Mouse (Mus musculus): ENCODE data around the gene Prpf6. TPM values are rescaled to one million over a fixed set of nuclear protein-coding genes. Genes with fewer than 3 reads are reported as not detected.
A peak's percentile ranks its signal among the peaks of the same experiment; 100 is the strongest.

Gene Prpf6
- total and polyA plus RNA-seq, 3 experiments, result 58.7 to 69.4 TPM; not detected in 1

GRCm38 (mm10) chr2:181593937-181594336, 2.3 kb downstream of the Prpf6 start:
- no peaks in the 10 kb centered on the region for H3K9me3 ChIP-seq (replicated peaks; ENCODE audit: insufficient read depth, low read length)
- DNase-seq (ENCODE audit: low read depth, low spot score), result no peak
- no peak overlapping the region; a peak in 1 of 4 replicates for H3K4me3 ChIP-seq (ENCODE audit: control insufficient read depth in 1 of 2, insufficient read depth in 1 of 2, low read depth in 2 of 2, low read length in 2 of 2)
- peaks cover 14% of the 10 kb centered on the region for H3K79me2 ChIP-seq (ENCODE audit: control insufficient read depth, insufficient read depth, low read length, poor library complexity)
- TF ChIP-seq ZMIZ1 (IDR thresholded peaks at IDR 0.05; ENCODE audit: low read depth, low read length), result no peak
- no peak for TF ChIP-seq USF1 (IDR thresholded peaks at IDR 0.05; ENCODE audit: low read depth, low read length)
- TF ChIP-seq TCF12 (IDR thresholded peaks at IDR 0.05; ENCODE audit: low read depth, low read length), result no peak
- TF ChIP-seq CHD2 (IDR thresholded peaks at IDR 0.05; ENCODE audit: low read length), result no peak
- TF ChIP-seq SMC3 (IDR thresholded peaks at IDR 0.05; ENCODE audit: low read depth, low read length), result no peak
- no peak for TF ChIP-seq JUND (IDR thresholded peaks at IDR 0.05; ENCODE audit: low read depth, low read length)
- TF ChIP-seq UBTF (IDR thresholded peaks at IDR 0.05; ENCODE audit: borderline replicate concordance, insufficient read depth, low read depth, low read length), result no peak
- no peak for TF ChIP-seq POLR2AphosphoS5 (IDR thresholded peaks at IDR 0.05; ENCODE audit: borderline replicate concordance, low read depth, low read length)
- TF ChIP-seq MAX (IDR thresholded peaks at IDR 0.05; ENCODE audit: low read length), result no peak
- TF ChIP-seq NRF1 (IDR thresholded peaks at IDR 0.05; ENCODE audit: insufficient read depth, low read depth, low read length, poor library complexity, severe bottlenecking), result no peak
- no peak for TF ChIP-seq MEF2A (IDR thresholded peaks at IDR 0.05; ENCODE audit: extremely low read depth, insufficient replicate concordance, low read depth, low read length, poor library complexity, severe bottlenecking)
- TF ChIP-seq CTCF (IDR thresholded peaks at IDR 0.05 in 2 of 3, conservative IDR thresholded peaks at IDR 0.05 in 1 of 3; ENCODE audit: control insufficient read depth in 1 of 3, insufficient read depth in 1 of 3, low read depth in 2 of 3, low read length in 3 of 3, poor library complexity in 1 of 3, severe bottlenecking in 1 of 3), result no peak; a peak in 1 of 6 replicates
- TF ChIP-seq POLR2AphosphoS2 (IDR thresholded peaks at IDR 0.05; ENCODE audit: low read length), result no peak
- no peak for TF ChIP-seq ELF1 (IDR thresholded peaks at IDR 0.05; ENCODE audit: low read depth, low read length)
- no peak for TF ChIP-seq ZKSCAN1 (IDR thresholded peaks at IDR 0.05; ENCODE audit: low read depth, low read length)
- no peak for TF ChIP-seq MAFK (IDR thresholded peaks at IDR 0.05; ENCODE audit: borderline replicate concordance, low read depth, low read length)
- no peak for TF ChIP-seq SIN3A (IDR thresholded peaks at IDR 0.05; ENCODE audit: low read length)
- TF ChIP-seq NELFE (IDR thresholded peaks at IDR 0.05; ENCODE audit: low read depth, low read length), result no peak
- peak overlapping the region; percentile 90; the same call in 1 of the 2 replicates for H3K27ac ChIP-seq (ENCODE audit: control insufficient read depth, low read depth, low read length)
- no peaks in the 10 kb centered on the region for H3K27me3 ChIP-seq (ENCODE audit: control insufficient read depth in 1 of 2, insufficient read depth in 2 of 2, low read length in 2 of 2)
- no peak overlapping the region for H3K9ac ChIP-seq (ENCODE audit: control insufficient read depth, low read depth, low read length, poor library complexity, severe bottlenecking)
- H3K4me1 ChIP-seq (ENCODE audit: control insufficient read depth in 1 of 2, insufficient read depth in 2 of 2, low read length in 2 of 2), result peaks cover 3 to 27% of the 10 kb centered on the region in 2 experiments
- peaks cover 0 to 12% of the 10 kb centered on the region in 2 experiments; a peak in 2 of 4 replicates for H3K36me3 ChIP-seq (ENCODE audit: control insufficient read depth in 1 of 2, insufficient read depth in 2 of 2, low read length in 2 of 2)

- peak; percentile 66 for DNase-seq (ENCODE audit: low read depth, low spot score)
- no peak overlapping the region for H3K27ac ChIP-seq (ENCODE audit: control insufficient read depth, low read depth, low read length)
- H3K27me3 ChIP-seq (ENCODE audit: control insufficient read depth in 1 of 2, insufficient read depth in 2 of 2, low read length in 2 of 2), result no peaks in the 10 kb centered on the region
- no peak for TF ChIP-seq HCFC1 (IDR thresholded peaks at IDR 0.05; ENCODE audit: low read depth, low read length)
- TF ChIP-seq ZC3H11A (IDR thresholded peaks at IDR 0.05; ENCODE audit: low read depth, low read length), result peak; percentile 64
- peak; percentile 71 for TF ChIP-seq ZNF384 (IDR thresholded peaks at IDR 0.05; ENCODE audit: low read depth, low read length)
- peak; percentile 86 for TF ChIP-seq RAD21 (IDR thresholded peaks at IDR 0.05; ENCODE audit: low read depth, low read length)
- TF ChIP-seq NRF1 (IDR thresholded peaks at IDR 0.05; ENCODE audit: insufficient read depth, low read depth, low read length, poor library complexity, severe bottlenecking), result no peak
- peak; percentile 74 for TF ChIP-seq SMC3 (IDR thresholded peaks at IDR 0.05; ENCODE audit: low read depth, low read length)
- TF ChIP-seq SIN3A (IDR thresholded peaks at IDR 0.05; ENCODE audit: low read length), result 0 out of 2 replicates have a peak, but pooled peaks have one; percentile 35
- TF ChIP-seq MYC (IDR thresholded peaks at IDR 0.05; ENCODE audit: low read depth, low read length), result no peak
- TF ChIP-seq CTCF (IDR thresholded peaks at IDR 0.05 in 2 of 3, conservative IDR thresholded peaks at IDR 0.05 in 1 of 3; ENCODE audit: control insufficient read depth in 1 of 3, insufficient read depth in 1 of 3, low read depth in 2 of 3, low read length in 3 of 3, poor library complexity in 1 of 3, severe bottlenecking in 1 of 3), result peak; percentile 71 to 86 (median 83)
- no peak for TF ChIP-seq POLR2A (IDR thresholded peaks at IDR 0.05; ENCODE audit: control insufficient read depth in 1 of 2, insufficient read depth in 1 of 2, low read depth in 1 of 2, low read length in 2 of 2, poor library complexity in 1 of 2)
- peaks cover 0 to 12% of the 10 kb centered on the region in 2 experiments; a peak in 2 of 4 replicates for H3K36me3 ChIP-seq (ENCODE audit: control insufficient read depth in 1 of 2, insufficient read depth in 2 of 2, low read length in 2 of 2)
- peaks cover 14% of the 10 kb centered on the region for H3K79me2 ChIP-seq (ENCODE audit: control insufficient read depth, insufficient read depth, low read length, poor library complexity)
- H3K4me1 ChIP-seq (ENCODE audit: control insufficient read depth in 1 of 2, insufficient read depth in 2 of 2, low read length in 2 of 2), result peaks cover 5 to 34% of the 10 kb centered on the region in 2 experiments
- no peak overlapping the region for H3K4me3 ChIP-seq (ENCODE audit: control insufficient read depth in 1 of 2, insufficient read depth in 1 of 2, low read depth in 2 of 2, low read length in 2 of 2)
- no peaks in the 10 kb centered on the region for H3K9me3 ChIP-seq (replicated peaks; ENCODE audit: insufficient read depth, low read length)
- H3K9ac ChIP-seq (ENCODE audit: control insufficient read depth, low read depth, low read length, poor library complexity, severe bottlenecking), result no peak overlapping the region
Measured at GRCm38 (mm10) chr2:181594946-181595696, 3.5 kb downstream of the Prpf6 start.
